Mouse (Mus musculus): ENCODE measurements around the gene Mpzl1.
A peak's percentile ranks its signal among the peaks of the same experiment; 100 is the strongest.
"Not testable (repeated sequence)": the region's sequence is repeated elsewhere in the genome, so short reads cannot be mapped to it uniquely, and the experiment has no call there.

Mpzl1 gene

DNA sequence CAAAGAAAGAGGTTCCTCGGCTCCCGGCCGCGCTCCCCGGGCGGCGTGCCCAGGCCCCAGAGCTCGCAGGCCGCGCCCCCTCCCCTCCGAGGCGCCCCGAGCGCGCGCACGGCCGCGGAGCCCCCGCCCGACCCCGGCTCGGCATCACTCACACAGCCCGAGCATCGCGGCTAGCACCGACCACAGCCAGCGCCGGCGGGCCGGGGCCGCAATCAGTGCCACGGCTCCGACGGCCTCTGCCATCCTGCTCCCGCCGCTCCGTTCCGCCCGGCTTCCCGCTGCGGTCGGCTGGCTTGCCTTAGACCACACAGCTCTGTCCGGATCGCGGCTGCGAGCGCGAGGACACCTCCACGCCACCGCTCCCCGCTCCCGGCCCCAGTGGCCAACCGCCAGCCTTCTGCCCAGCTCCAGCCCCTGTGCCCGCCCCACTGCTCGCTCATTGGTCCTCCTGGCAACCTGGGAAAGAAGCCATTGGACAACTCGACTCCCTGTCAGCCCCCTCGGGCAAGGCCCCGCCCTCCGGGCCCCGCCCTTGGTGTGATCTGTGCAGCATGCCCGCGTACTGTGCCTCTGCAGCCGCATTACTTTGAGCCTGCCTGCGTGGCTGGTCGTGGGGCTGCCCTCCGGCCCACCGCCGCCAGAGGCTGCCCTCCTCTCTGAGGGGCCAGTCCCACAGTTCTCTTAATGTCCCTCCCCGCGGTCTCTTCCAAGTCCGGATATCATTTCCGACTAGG is at the start of gene Mpzl1:
Gene Mpzl1, minus strand, starts transcription at position 388 of the 734 bp plus-strand sequence.
- DNase-seq, result peak; percentile 91 to 94

DNA sequence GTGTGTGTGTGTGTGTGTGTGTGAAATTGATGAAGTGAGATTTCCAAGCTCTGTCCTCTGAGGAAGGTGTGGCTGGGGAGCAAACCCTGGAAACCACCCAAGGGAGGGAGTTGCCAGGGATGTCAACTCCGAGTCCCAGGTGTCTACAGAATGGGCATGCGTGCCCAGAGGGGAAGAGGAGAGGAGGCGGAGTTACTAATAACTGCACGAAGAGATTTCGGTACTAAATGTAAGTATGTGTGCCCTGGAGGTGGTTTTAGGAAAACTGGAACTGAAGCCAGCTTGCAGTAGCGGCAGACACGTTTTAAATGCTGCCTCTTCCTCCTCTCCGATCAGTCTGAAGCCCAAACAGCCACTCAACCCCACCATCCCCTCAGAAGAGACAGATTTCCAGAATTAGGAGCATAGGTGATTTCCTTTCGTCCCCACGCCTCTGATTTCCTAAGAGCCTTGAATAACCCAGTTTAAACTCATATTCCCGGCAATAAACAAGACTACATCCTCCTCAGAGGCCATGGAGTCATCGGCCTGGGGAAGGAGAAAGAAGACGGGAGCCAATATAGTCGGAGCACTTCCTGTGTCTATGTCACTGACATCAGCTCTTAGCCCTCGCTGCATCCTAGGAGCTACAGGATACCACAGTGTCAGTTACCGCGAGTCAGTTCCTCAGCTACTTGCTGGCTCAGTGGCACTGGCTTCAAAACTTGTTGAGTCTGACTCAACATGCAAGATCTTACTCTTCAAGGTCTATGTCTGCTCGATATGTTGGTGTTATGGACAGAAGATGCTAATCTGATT is 47.9 kb upstream of the Mpzl1 start:
- no peak for DNase-seq

GRCm38 (mm10) chr1:165681045-165681794 is 46.9 kb upstream of the Mpzl1 start:
- DNase-seq, result no peak

- not testable (repeated sequence) for DNase-seq
Observed at GRCm38 (mm10) chr1:165680086-165680485, 45.7 kb upstream of the Mpzl1 start.

DNA sequence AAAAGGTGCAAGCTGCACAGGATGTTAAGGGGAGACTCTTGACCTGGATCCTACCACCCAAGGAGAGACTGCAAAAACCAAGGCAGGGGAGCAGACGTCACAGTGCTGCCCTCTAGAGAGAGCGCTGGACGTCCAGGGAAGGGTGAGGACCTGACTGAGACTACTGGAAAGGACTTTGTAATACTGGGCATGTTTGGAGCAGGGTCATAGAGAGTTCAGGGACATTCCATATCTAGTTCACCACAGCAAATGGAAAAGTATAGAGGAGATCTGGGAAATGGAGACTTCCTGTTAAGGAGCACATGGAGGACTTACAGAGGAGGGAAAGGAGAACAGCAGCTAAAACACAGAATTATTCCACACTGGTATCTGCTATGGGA is 45.3 kb upstream of the Mpzl1 start:
- no peak for DNase-seq

GRCm38 (mm10) chr1:165678861-165679617 is 44.7 kb upstream of the Mpzl1 start:
- DNase-seq, result no peak

GRCm38 (mm10) chr1:165677558-165677957 is 43.2 kb upstream of the Mpzl1 start:
- DNase-seq, result no peak

GRCm38 (mm10) chr1:165676993-165677392 is 42.7 kb upstream of the Mpzl1 start:
- no peak for DNase-seq

DNA sequence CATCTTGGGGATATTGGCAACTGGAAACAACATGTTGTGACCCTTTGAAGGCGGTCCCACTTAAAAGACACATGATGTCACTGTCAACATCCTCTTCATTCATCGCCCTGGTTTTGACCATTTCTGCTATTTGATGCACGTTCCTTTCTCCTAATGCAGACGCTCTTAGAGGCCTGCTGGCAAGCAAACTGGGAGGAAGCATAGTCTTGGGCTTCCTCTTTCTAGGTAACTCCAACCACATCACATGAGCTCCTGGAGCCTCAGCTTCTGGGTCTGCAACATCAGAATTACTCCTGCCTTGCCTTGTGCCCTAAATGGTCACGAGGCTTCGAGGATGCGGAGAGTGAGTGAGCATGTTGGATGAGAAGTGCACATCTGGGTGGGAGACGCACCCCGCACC is 40.8 kb upstream of the Mpzl1 start:
- DNase-seq, result no peak

- DNase-seq, result no peak
Observed at GRCm38 (mm10) chr1:165672355-165672754, 38.0 kb upstream of the Mpzl1 start.

- DNase-seq, result no peak
Observed at GRCm38 (mm10) chr1:165670056-165670455, 35.7 kb upstream of the Mpzl1 start.

GRCm38 (mm10) chr1:165668904-165669303 is 34.6 kb upstream of the Mpzl1 start:
- no peak for DNase-seq

- no peak for DNase-seq
Observed at GRCm38 (mm10) chr1:165667380-165667779, 33.0 kb upstream of the Mpzl1 start.

DNA sequence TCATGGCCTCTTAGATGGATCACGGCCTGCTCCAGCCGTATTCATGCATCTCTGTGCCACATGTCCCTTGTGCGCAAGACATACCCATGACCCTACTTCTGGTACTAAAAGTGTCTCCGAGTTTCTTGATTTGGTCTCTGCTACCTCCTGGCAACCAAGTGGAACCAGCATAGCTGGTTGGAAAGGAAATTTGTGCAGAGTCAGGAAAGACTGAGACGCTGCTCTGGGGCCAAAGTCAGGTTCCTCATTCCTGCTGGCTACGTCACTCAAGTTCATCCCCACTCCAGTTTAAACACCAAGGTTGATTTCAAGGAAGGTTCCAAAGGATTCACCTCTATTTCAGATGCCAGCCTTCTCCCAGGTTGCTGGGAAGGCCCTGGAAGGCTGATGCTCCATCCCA is 32.6 kb upstream of the Mpzl1 start:
- no peak for DNase-seq

DNA sequence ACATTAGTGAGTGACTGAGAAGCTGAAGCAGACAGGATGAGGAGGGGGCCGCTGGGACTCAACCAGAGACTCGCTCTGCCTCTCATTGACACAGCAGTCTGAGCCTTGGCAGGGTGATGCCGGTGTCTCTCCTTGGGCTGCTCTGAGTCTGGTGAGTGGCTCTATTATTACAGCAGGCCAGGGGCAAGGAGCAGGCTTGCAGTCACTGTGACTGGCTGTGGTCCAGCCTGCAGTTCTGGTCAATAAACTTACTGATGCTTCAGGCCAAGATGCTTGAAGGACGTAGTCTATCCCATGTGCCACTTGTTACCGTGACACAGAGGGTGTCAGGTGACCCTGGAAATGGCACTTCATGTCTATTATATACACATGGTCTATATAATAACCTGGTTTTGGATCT is 31.4 kb upstream of the Mpzl1 start:
- DNase-seq, result no peak

DNA sequence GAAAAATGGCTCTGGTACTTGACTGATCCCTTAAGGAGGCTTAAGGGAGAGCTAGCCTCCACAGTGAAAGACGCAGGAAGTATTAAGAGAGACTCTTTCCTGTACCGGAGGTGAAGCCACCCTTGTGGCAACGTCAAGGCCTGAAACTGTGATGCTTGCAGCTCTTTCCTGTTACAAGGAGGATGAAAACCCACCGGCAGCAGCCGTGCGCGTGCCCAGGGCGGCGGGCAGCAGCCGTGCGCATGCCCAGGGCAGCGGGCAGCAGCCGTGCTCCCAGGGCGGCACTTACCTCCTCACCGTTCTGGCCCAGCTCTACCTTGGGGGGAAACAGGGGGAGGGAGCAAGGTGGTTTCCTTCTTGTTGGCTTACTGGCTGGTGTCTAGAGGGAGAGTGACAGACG is 28.9 kb upstream of the Mpzl1 start:
- no peak for DNase-seq

- DNase-seq, result no peak
Observed at GRCm38 (mm10) chr1:165662426-165663192, 28.3 kb upstream of the Mpzl1 start.

DNA sequence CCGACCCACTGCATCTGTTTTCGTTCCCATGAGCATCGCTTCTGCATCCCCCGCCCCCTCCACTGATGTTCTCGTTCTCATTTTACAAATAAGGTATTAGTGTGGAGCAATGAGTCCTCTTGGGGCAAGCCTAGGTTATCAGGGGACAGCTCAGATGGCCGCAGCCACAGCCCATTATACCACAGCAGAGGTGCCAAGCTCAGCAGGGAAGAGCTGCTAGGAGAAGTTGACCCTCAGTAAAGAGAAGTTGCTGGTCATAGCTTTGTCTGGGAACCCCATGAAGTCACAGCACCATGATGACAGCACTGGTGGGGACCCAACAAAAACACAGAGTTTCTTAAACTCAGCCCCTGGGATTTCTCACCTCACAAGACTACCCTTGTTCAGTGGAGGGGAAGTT is 27.4 kb upstream of the Mpzl1 start:
- DNase-seq, result no peak

GRCm38 (mm10) chr1:165661191-165661590 is 26.9 kb upstream of the Mpzl1 start:
- DNase-seq, result no peak

DNA sequence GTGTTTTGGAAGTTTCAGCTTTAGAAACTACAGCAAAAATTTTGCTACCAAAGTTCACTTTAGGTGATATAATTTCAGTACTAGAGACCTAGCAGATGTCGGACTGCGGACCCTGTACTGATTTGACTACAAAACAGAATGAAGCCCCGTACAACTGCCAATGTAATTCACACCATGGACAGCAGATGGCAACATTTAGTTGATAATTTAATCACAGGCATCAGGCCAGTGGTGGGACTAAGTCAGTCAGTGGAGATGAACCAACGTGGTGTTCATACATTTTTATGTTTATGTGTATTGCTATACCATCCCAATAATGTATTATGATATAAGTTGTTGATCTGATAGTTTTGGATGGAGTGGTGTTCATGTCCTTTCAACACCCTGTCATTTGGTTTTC is 26.4 kb upstream of the Mpzl1 start:
- DNase-seq, result peak in 1 of 2 experiments; percentile 37

GRCm38 (mm10) chr1:165658602-165659001 is 24.3 kb upstream of the Mpzl1 start:
- DNase-seq, result peak in 1 of 2 experiments; percentile 35

DNA sequence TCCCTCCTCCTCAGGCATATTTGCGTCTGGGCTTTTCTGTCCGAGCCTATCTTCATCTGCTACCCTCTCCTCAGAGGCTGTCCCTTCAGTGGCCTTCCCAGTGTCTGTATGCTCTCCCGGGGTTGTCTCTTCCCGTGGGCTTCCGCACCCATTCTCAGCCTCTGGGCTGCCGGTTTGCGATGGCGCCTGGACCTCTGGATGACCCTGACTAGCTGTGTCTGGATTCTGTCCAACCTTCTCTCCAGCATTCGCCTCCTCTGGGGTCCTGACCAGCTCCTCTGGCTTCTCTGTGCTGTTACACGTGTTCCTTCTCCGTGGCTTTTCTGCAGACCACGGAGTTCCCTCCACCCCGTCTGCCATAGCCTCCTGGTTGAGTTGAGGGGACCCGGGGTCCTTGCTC is 21.1 kb upstream of the Mpzl1 start:
- no peak for DNase-seq
